Mouse (Mus musculus) left cerebral cortex, postnatal 36 days (tissue): ENCODE measurements around the gene Olfr285. TPM values are rescaled to one million over a fixed set of nuclear protein-coding genes. Genes with fewer than 3 reads are reported as not detected.
A peak's percentile ranks its signal among the peaks of the same experiment; 100 is the strongest.

Experiments
- DNase-seq, 2 experiments: peaks; one replicate each; pipeline ENCODE4 v3.0.0; 2021 to 2022; ENCODE audit warnings: low spot score in 2 of 2, mixed read lengths in 1 of 2
- intact Hi-C: fragments of 180-260 bp; cut with DNase I; formaldehyde crosslinking; loops from one replicate; pipeline ENCODE4 v1.15.1; 2025
- total RNA-seq, 2 experiments: library from RNA; stranded (reverse); gene quantifications; 2 replicates each; pipeline ENCODE4 v1.2.3; 2021

The Olfr285 gene
- not detected for total RNA-seq

DNA sequence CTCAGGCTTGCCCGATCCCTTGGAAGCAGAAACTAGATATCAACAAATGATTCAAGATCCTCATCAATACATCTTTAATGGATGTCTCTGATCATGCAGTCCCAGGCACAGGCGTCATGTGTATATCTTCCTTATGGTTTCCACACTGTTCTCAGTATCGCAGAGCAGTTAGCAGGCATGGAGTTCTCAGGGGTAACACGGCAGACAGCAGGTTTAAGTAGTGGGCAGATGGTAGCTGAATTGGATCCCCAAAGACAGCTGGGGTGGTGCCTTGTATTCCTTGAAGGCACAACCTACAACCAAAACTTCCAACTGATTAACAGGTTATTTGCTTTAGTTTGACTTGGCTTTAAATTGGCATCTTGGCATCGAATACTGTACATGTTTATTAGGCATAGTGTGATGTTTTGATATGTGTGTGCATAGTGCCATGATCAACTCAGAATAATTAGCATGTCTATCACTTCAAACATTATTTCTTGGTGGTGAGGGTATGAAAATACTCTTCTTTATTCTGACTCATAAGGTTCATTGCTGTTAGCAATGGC lies at the start of gene Olfr285:
Gene Olfr285 (minus strand): TSS at position 177 of the 548 bp plus-strand sequence.
- intact Hi-C loops = no loop called here
- no peak for DNase-seq

- DNase-seq = no peak
- intact Hi-C loops = no loop called here
These were observed 23.7 kb upstream of the Olfr285 start, which contains the start of gene Olfr284 for GRCm38 (mm10) chr15:98340887-98341286. Gene Olfr284 (minus strand): TSS chr15:98340987.

DNA sequence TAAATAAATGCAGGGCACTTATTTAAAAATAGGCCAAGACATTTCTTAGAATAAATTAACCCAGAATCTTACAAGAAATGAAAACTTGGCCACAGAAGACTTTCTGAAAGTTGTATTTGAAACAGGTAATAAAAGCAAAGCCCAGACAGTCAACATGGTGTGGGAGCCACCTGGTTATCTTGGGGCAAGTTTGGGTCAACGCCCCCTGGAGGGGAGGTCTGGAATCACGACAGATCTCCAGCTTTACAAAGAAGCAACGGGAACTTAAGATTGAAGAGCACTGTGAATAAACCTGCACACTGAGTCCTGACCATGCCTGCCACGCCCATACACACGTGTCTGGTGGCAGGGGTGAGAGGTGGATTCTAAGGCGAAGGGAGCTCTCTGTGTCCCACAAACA lies 1.4 kb downstream of the Olfr285 start:
- intact Hi-C loops = no loop called here
- DNase-seq = no peak

DNA sequence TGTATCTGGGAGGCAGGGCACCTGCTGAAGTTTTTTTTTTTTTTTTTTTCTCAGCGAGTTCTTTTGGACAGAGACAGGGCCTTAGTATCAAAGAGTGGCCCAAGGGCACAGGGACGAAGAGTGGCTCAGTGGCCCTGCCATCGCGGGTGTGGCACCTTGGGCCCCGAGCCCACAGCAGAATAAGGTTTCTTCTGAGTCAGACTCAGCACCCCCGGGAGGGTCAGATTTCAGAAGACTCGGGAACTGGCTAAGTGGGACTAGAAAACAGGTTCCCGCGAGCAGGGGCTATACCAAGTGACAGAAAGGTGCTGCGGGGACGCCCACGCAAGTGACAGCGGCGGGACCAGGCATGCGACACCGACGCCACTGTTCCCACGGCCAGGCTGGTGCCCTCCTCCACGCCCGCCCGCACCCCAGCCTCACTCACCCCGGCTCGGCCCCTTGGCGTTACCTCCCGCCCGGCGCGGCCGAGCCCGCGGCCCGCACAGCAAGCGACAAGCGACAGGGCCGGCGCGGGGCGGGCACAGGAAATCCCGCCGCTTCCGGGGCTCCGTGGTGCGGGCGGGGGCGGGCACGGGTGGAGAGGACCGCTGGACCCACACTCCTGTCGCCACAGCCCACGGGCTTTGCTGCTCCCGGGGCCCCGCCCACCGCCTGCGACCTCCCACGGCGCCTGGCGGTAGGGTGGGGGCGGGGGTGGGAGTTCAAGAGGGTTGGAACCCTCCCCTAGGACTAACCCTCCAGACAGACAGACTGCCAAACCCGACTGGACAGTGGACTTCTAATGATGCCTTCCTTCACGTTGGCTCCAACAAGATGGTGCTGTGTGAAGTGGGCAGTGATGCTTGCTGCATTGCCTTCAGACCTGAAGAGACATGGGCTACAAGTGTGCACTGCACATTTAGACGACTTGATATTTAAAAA lies 21.3 kb downstream of the Olfr285 start, which contains the start of gene Zfp641:
Gene Zfp641 (minus strand): TSS at position 534 of the 924 bp plus-strand sequence.
- intact Hi-C loops = loop anchor here (5.0 kb wide), 1 partner anchor 114 kb away; no protein-coding TSS in a partner anchor
- DNase-seq = peak; percentile 50 to 70

DNA sequence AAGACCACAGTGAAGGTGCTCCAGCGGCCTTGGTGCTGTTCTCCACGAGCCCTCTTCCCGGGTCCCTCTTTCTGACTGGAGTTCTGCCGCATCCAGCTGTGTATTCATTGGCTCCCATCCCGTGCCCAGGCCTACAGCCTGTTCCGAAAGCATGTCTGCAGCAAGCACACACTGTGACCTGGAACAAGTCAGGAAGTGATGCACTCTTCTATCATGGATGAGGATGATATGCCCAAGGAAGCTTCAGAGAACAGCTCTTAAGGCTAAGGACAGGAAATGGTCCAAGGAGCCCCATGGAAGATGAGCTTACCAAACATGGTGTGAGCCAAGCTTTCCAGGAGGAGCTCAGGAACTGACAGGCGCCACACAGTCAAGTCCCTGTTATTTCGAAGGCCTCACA lies 23.5 kb downstream of the Olfr285 start:
- no peak for DNase-seq
- intact Hi-C loops = no loop called here

- intact Hi-C loops = no loop called here
- DNase-seq = no peak
These were observed 28.6 kb downstream of the Olfr285 start for GRCm38 (mm10) chr15:98288566-98288965.

DNA sequence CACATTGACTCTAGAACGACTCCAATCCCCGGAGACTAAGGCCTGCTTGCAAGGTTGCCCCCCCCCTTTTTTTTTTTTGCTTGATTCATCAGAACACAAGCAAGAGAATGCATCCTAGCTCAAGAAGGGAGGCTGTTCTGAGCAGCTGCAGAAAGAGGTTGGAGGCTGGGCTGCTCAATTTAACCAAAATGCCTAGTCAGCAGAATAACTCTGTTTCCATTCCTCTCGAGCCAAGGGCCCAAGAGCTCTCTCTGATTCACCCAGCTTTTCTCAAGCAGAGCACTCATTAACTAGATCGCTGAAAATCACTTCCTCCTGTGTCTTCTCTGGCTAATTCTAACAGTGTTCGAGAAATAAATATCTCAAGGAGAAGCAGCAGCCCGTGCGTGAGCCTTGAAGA lies 30.7 kb downstream of the Olfr285 start:
- intact Hi-C loops = no loop called here
- no peak for DNase-seq

Other genes starting within 250 kb of the Olfr285 start
- gene Pfkm, start 224.8 kb downstream of the Olfr285 start, total RNA-seq = 100 to 1,000 TPM; 381 to 455 TPM
- 10 to 100 TPM in 1 of 2 experiments, 1 to 10 TPM in 1; 9.8 to 14.5 TPM for gene Senp1, start 223.6 kb downstream of the Olfr285 start, total RNA-seq
- 10 to 100 TPM; 48.0 to 54.0 TPM for gene Asb8, start 151.7 kb downstream of the Olfr285 start, total RNA-seq
- 10 to 100 TPM; 17.9 to 19.9 TPM for gene Ccdc184, start 150.2 kb downstream of the Olfr285 start, total RNA-seq
- gene Olfr288, start 121.8 kb downstream of the Olfr285 start, total RNA-seq = under 1 TPM in 1 of 2 experiments, not detected in 1; 0.45 TPM
- under 1 TPM in 1 of 2 experiments, not detected in 1; 0.15 TPM for gene Gm44579, start 96.4 kb downstream of the Olfr285 start, total RNA-seq
- 1 to 10 TPM; 4.8 to 6.2 TPM for gene Olfr287, start 96.3 kb downstream of the Olfr285 start, total RNA-seq
- not detected for gene Olfr286, start 82.9 kb downstream of the Olfr285 start, total RNA-seq
- not detected for gene H1fnt, start 60.1 kb downstream of the Olfr285 start, total RNA-seq
- gene Zfp641, start 21.2 kb downstream of the Olfr285 start, total RNA-seq = 1 to 10 TPM; 6.7 to 7.5 TPM
- gene Olfr284, start 23.6 kb upstream of the Olfr285 start, total RNA-seq = not detected
- gene Olfr283, start 63.6 kb upstream of the Olfr285 start, total RNA-seq = not detected
- gene Olfr282, start 113.9 kb upstream of the Olfr285 start, total RNA-seq = not detected
- not detected for gene Olfr281, start 135.2 kb upstream of the Olfr285 start, total RNA-seq
- gene OR5BS1P, start 152.5 kb upstream of the Olfr285 start, total RNA-seq = not detected
- not detected for gene Lalba, start 165.4 kb upstream of the Olfr285 start, total RNA-seq
- not detected for gene Olfr279, start 175.0 kb upstream of the Olfr285 start, total RNA-seq
- gene Kansl2, start 216.9 kb upstream of the Olfr285 start, total RNA-seq = 10 to 100 TPM; 58.9 to 60.9 TPM